Mouse (Mus musculus): Measurements from ENCODE around the gene Rlbp1.

GRCm38 (mm10) chr7:79374017-79374416 is 12.8 kb downstream of the Rlbp1 start:
- TF ChIP-seq CTCF (IDR thresholded peaks at IDR 0.05; ENCODE audit: low read depth) (no peak), EP300 (IDR thresholded peaks at IDR 0.05; ENCODE audit: low read depth) (no peak)
